Mouse (Mus musculus): ENCODE data around the gene Heatr1. TPM values are rescaled to one million over a fixed set of nuclear protein-coding genes. Genes with fewer than 3 reads are reported as not detected.
"Not testable (repeated sequence)": the region's sequence is repeated elsewhere in the genome, so short reads cannot be mapped to it uniquely, and the experiment has no call there.

Gene Heatr1
- polyA plus RNA-seq, 1 experiment from 2014 or later: 3.9 TPM

DNA sequence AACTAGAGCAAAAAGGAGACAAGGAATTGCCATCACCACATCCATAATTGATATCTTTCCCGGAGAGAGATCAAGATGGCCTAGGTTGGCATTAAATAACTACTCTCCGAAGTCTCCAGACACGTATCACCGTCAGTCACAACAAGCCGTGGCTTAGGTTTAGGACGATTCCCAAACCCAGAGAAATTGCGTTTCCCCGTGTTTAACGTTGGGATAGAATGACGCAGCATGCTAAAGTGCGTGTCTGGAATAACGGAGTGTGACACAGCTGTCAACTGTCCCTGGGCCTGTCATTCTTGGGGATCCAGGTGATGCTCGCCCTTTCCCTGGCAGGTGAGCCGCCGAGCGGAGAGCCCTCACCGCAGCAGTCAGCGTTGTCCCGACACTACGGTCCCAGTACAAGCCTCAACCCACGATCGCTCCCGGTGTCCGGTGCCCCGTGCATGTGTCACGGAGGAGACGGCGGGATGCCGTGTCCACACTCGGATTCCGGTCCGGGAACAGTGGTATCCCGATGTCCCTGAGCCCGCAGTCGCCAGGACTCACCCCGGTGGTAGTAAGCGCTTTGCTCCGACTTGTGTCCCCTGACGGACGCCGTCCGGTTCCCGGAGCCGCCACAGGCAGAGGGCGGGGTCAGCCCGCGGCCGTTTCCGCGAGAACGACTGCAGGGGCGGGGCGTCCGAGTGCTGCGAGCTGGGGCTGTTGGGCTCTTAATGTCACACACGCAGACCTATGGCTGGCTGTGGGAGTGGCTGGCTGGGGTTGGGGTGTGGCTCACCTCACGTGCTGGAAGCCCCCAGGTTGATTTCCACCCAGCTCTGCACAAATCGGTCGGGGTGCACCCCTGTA lies 66.3 kb downstream of the Heatr1 start:
- no peaks in the 10 kb centered on the region for H3K27me3 ChIP-seq (replicated peaks; ENCODE audit: control insufficient read depth, insufficient read depth, low read length)
- peak; percentile 91 for ATAC-seq
- no peaks in the 10 kb centered on the region; the same call in 1 of the 2 replicates for H3K4me1 ChIP-seq (replicated peaks; ENCODE audit: control insufficient read depth, insufficient read depth, low read length)
- peak overlapping the region; percentile 81 for H3K9ac ChIP-seq (ENCODE audit: low read depth, low read length)
- H3K4me2 ChIP-seq (replicated peaks; ENCODE audit: low read depth): peak overlapping the region; percentile 85
- H3K9me3 ChIP-seq (ENCODE audit: control insufficient read depth): no peaks in the 10 kb centered on the region
- peaks cover 16% of the 10 kb centered on the region; the same call in 1 of the 2 replicates for H3K36me3 ChIP-seq (ENCODE audit: control insufficient read depth, insufficient read depth)
- H3K27ac ChIP-seq (ENCODE audit: low read depth, low read length): peak overlapping the region; percentile 92
- WGBS: under 1% methylated on average over 59 of the region's 59 CpGs
- no peak for TF ChIP-seq CTCF (IDR thresholded peaks at IDR 0.05; ENCODE audit: low read depth)
- peak overlapping the region; percentile 80 for H3K4me3 ChIP-seq (ENCODE audit: low read depth, low read length)

DNA sequence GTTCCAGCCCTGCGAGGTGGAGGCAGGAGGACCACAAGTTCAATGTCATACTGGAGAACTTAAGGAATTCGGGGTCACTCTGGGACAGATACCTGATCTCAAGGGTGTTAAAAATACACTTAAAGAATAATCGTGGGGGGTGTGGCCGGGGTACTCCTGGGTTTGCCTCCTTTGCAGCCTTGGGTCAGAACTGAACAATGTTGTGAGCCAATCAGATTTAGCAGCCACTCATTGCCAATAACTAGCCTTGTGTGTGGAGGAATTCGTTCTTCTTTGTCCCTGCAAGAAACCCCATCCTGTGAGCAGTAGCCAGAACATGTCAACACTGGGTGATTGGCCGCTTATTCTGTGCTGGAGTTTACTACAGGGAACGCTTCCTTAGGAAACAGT lies 66.9 kb downstream of the Heatr1 start:
- Histone ChIP-seq H3K27ac (ENCODE audit: low read depth, low read length) (no peak overlapping the region; the same call in 1 of the 2 replicates), H3K4me3 (ENCODE audit: low read depth, low read length) (peak overlapping the region; percentile 80), H3K4me1 (replicated peaks; ENCODE audit: control insufficient read depth, insufficient read depth, low read length) (no peaks in the 10 kb centered on the region), H3K27me3 (replicated peaks; ENCODE audit: control insufficient read depth, insufficient read depth, low read length) (no peaks in the 10 kb centered on the region), H3K4me2 (replicated peaks; ENCODE audit: low read depth) (peak overlapping the region; percentile 85), H3K36me3 (ENCODE audit: control insufficient read depth, insufficient read depth) (peaks cover 14% of the 10 kb centered on the region; the same call in 1 of the 2 replicates), H3K9me3 (ENCODE audit: control insufficient read depth) (no peaks in the 10 kb centered on the region), H3K9ac (ENCODE audit: low read depth, low read length) (peak overlapping the region; percentile 38; the same call in 1 of the 2 replicates)
- 8% methylated on average over 7 of the region's 7 CpGs for WGBS
- no peak for ATAC-seq
- TF ChIP-seq CTCF (IDR thresholded peaks at IDR 0.05; ENCODE audit: low read depth): no peak

GRCm38 (mm10) chr13:12462623-12463022 lies 67.8 kb downstream of the Heatr1 start:
- no peaks in the 10 kb centered on the region for H3K9me3 ChIP-seq (ENCODE audit: control insufficient read depth)
- H3K36me3 ChIP-seq (ENCODE audit: control insufficient read depth, insufficient read depth): peaks cover 9% of the 10 kb centered on the region; the same call in 1 of the 2 replicates
- no peaks in the 10 kb centered on the region for H3K27me3 ChIP-seq (replicated peaks; ENCODE audit: control insufficient read depth, insufficient read depth, low read length)
- no peak overlapping the region for H3K27ac ChIP-seq (ENCODE audit: low read depth, low read length)
- no peak overlapping the region for H3K4me2 ChIP-seq (replicated peaks; ENCODE audit: low read depth)
- H3K9ac ChIP-seq (ENCODE audit: low read depth, low read length): no peak overlapping the region
- no peak for TF ChIP-seq CTCF (IDR thresholded peaks at IDR 0.05; ENCODE audit: low read depth)
- H3K4me1 ChIP-seq (replicated peaks; ENCODE audit: control insufficient read depth, insufficient read depth, low read length): no peaks in the 10 kb centered on the region
- no peak for ATAC-seq
- H3K4me3 ChIP-seq (ENCODE audit: low read depth, low read length): no peak overlapping the region
- 78% methylated on average over 4 of the region's 4 CpGs for WGBS

GRCm38 (mm10) chr13:12464159-12464558 lies 69.3 kb downstream of the Heatr1 start:
- ATAC-seq; H3K9ac ChIP-seq (ENCODE audit: low read depth, low read length); H3K36me3 ChIP-seq (ENCODE audit: control insufficient read depth, insufficient read depth); H3K4me1 ChIP-seq (replicated peaks; ENCODE audit: control insufficient read depth, insufficient read depth, low read length); H3K9me3 ChIP-seq (ENCODE audit: control insufficient read depth); H3K4me2 ChIP-seq (replicated peaks; ENCODE audit: low read depth); H3K27ac ChIP-seq (ENCODE audit: low read depth, low read length); H3K27me3 ChIP-seq (replicated peaks; ENCODE audit: control insufficient read depth, insufficient read depth, low read length); H3K4me3 ChIP-seq (ENCODE audit: low read depth, low read length): not testable (repeated sequence)
- 84% methylated on average over 6 of the region's 6 CpGs for WGBS

GRCm38 (mm10) chr13:12464844-12465243 lies 70.0 kb downstream of the Heatr1 start, which contains the start of gene Lgals8:
Gene Lgals8, minus strand, starts transcription at chr13:12464944.
- Histone ChIP-seq H3K36me3 (ENCODE audit: control insufficient read depth, insufficient read depth) (no peaks in the 10 kb centered on the region), H3K4me3 (ENCODE audit: low read depth, low read length) (no peak within 1 kb of the TSS), H3K9me3 (ENCODE audit: control insufficient read depth) (no peaks in the 10 kb centered on the region), H3K9ac (ENCODE audit: low read depth, low read length) (no peak within 1 kb of the TSS), H3K27me3 (replicated peaks; ENCODE audit: control insufficient read depth, insufficient read depth, low read length) (no peaks in the 10 kb centered on the region), H3K27ac (ENCODE audit: low read depth, low read length) (no peak within 1 kb of the TSS), H3K4me2 (replicated peaks; ENCODE audit: low read depth) (no peak within 1 kb of the TSS), H3K4me1 (replicated peaks; ENCODE audit: control insufficient read depth, insufficient read depth, low read length) (no peaks in the 10 kb centered on the region)
- ATAC-seq: no peak
- no peak for TF ChIP-seq CTCF (IDR thresholded peaks at IDR 0.05; ENCODE audit: low read depth)
- WGBS: 89% methylated on average over 1 of the region's 1 CpGs

GRCm38 (mm10) chr13:12468488-12468887 lies 73.7 kb downstream of the Heatr1 start:
- H3K27me3 ChIP-seq (replicated peaks; ENCODE audit: control insufficient read depth, insufficient read depth, low read length): no peaks in the 10 kb centered on the region
- no peaks in the 10 kb centered on the region for H3K4me1 ChIP-seq (replicated peaks; ENCODE audit: control insufficient read depth, insufficient read depth, low read length)
- TF ChIP-seq CTCF (IDR thresholded peaks at IDR 0.05; ENCODE audit: low read depth): no peak
- H3K4me3 ChIP-seq (ENCODE audit: low read depth, low read length): no peak overlapping the region
- H3K9me3 ChIP-seq (ENCODE audit: control insufficient read depth): no peaks in the 10 kb centered on the region
- 82% methylated on average over 1 of the region's 1 CpGs for WGBS
- 0 out of 2 replicates have a peak, but pooled peaks have one; percentile 35 for ATAC-seq
- no peak overlapping the region for H3K27ac ChIP-seq (ENCODE audit: low read depth, low read length)
- no peak overlapping the region for H3K9ac ChIP-seq (ENCODE audit: low read depth, low read length)
- no peak overlapping the region for H3K4me2 ChIP-seq (replicated peaks; ENCODE audit: low read depth)
- no peaks in the 10 kb centered on the region for H3K36me3 ChIP-seq (ENCODE audit: control insufficient read depth, insufficient read depth)

Measured in intestine, postnatal 0 days (tissue).